Mouse (Mus musculus) heart, postnatal 0 days (tissue): ENCODE measurements around the gene Cx3cr1. TPM values are rescaled to one million over a fixed set of nuclear protein-coding genes. Genes with fewer than 3 reads are reported as not detected.
A peak's percentile ranks its signal among the peaks of the same experiment; 100 is the strongest.

Experiments used
- ATAC-seq: fragments of 200-750 bp; cut with Nextera tagmentation; 2 replicates; pipeline ENCODE4 v1.8.0; 2017; ENCODE audit warnings: low read depth, moderate number of reproducible peaks, moderate library complexity; ENCODE audit not compliant: insufficient read depth
- DNase-seq: peaks from one replicate; pipeline ENCODE4 v3.0.0-alpha.2; 2016; ENCODE audit warnings: low spot score
- H3K27ac ChIP-seq: fragments of 300-500 bp; sonication (generic); 2 replicates; pipeline ENCODE4 v1.5.1; 2014; ENCODE audit warnings: low read depth, mild to moderate bottlenecking
- H3K27me3 ChIP-seq: fragments of 300-500 bp; sonication (generic); 2 replicates; pipeline ENCODE4 v1.6.1; 2014; ENCODE audit warnings: low read length, mixed read lengths; ENCODE audit not compliant: control insufficient read depth, insufficient read depth
- H3K36me3 ChIP-seq: fragments of 300-500 bp; sonication (generic); replicated peaks from 2 replicates; pipeline ENCODE4 v1.6.1; 2014; ENCODE audit warnings: low read length, mixed read lengths; ENCODE audit not compliant: control insufficient read depth, insufficient read depth
- H3K4me1 ChIP-seq: fragments of 300-500 bp; sonication (generic); 2 replicates; pipeline ENCODE4 v1.6.1; 2014; ENCODE audit warnings: antibody characterized with exemption; ENCODE audit not compliant: control insufficient read depth, insufficient read depth
- H3K4me2 ChIP-seq: fragments of 300-500 bp; sonication (generic); 2 replicates; pipeline ENCODE4 v1.6.1; 2014; ENCODE audit warnings: low read depth, mild to moderate bottlenecking, low read length, moderate library complexity
- H3K4me3 ChIP-seq: fragments of 300-500 bp; sonication (generic); 2 replicates; pipeline ENCODE4 v1.5.1; 2014; ENCODE audit warnings: low read depth, low read length
- H3K9ac ChIP-seq: fragments of 300-500 bp; sonication (generic); replicated peaks from 2 replicates; pipeline ENCODE4 v1.6.1; 2014; ENCODE audit warnings: low read depth, low read length, mixed read lengths
- H3K9me3 ChIP-seq: fragments of 300-500 bp; sonication (generic); replicated peaks from 2 replicates; pipeline ENCODE4 v1.6.1; 2016; ENCODE audit warnings: low read length; ENCODE audit not compliant: control insufficient read depth
- CTCF ChIP-seq: IDR thresholded peaks from 2 replicates; pipeline ENCODE4 v1.5.1; 2016; ENCODE audit warnings: antibody characterized with exemption, control low read depth, low read depth
- EP300 ChIP-seq: IDR thresholded peaks from 2 replicates; pipeline ENCODE4 v1.6.1; 2016; ENCODE audit warnings: antibody characterized with exemption, low read depth
- WGBS: fragments of 180-500 bp; shearing (Covaris S2); extraction: QIAGEN DNeasy Blood & Tissue Kit; methylation state at CpG from one replicate; pipeline ENCODE4 v1.1.7; 2014; 5-methylcytosine and 5-hydroxymethylcytosine counted together
- polyA plus RNA-seq: library from polyadenylated mRNA; unstranded; fragments of >200 nt; fragmentation: Nextera tagmentation; extraction: Ambion mirVana; gene quantifications from 2 replicates; pipeline ENCODE4 v1.2.1, GENCODE M21; 2015
- total RNA-seq: library from RNA; depleted of rRNA; stranded (reverse); fragments of >200 nt; gene quantifications from 2 replicates; pipeline ENCODE4 v1.2.3, GENCODE M21; 2014; ENCODE audit warnings: low replicate concordance

The Cx3cr1 gene
- total and polyA plus RNA-seq, 2 experiments from 2014 or later = 4.7 to 5.2 TPM

DNA sequence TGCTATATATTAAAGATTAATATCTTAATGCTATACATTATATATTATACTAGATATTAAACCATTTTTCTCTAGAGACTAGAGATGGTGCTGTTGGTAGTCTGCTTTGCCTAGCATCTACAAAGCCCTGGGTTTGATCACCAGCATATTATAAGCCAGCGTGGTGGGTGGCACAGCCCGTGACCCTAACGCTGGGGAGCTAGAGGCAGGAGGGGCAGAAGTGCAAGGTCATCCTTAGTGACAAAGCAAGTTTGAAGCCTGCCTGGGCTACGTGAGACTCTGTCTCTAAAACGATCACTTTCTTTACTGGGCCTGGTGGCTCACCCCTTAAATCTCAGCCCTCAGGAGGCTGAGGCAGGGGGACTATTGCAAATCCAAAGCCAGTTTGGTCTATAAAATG is 66.8 kb downstream of the Cx3cr1 start:
- Histone ChIP-seq H3K4me2 (no peak overlapping the region), H3K4me1 (0 out of 2 replicates have a peak, but pooled peaks cover 6% of the 10 kb centered on the region), H3K4me3 (no peak overlapping the region), H3K27me3 (no peaks in the 10 kb centered on the region), H3K9me3 (no peaks in the 10 kb centered on the region), H3K9ac (no peak overlapping the region), H3K36me3 (no peaks in the 10 kb centered on the region), H3K27ac (no peak overlapping the region)
- ATAC-seq (no peak), DNase-seq (no peak)
- WGBS = 87% methylated on average over 5 of the region's 5 CpGs
- TF ChIP-seq EP300 (no peak), CTCF (no peak)

DNA sequence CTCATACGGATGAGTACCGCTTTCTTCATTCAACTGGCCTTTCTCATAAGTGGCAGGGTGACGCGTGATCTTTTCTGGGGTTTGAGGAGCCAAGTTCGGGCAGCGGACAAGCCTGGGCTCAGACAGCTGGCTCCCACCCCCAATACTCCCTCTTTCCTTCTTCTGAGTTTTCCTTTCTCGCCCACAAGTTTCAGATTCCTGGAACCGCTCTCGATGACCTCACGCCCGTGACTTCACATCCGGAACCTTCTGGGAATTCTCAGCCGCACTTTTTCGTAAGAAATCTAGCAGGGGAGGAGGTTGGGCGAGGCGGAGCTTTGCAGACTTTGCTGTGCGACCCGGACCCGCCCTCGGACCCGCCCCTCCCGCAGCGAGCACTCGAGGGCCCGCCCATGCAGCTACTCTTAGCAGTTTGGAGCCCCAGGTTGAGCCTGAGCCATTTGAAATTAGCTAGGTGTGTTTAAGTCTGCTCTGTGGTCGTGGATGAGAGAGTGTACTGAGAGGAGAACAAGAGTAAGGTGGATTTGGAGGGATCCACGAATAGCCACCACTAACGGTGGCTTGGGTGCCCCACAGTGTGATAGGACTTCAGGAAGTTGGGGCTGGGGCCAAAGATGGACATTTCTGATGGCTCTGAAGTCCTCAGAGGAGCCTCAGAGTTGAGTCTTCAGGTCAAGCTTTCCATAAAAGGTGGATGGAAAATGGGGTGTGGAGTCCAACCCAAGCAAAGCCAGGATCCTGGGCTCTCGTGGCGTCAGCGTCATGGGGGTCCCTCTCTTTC is 67.5 kb downstream of the Cx3cr1 start:
- peak overlapping the region; percentile 61 for H3K4me2 ChIP-seq
- ATAC-seq = peak; percentile 92
- peak overlapping the region; percentile 47 for H3K4me3 ChIP-seq
- peak overlapping the region; percentile 77 for H3K27ac ChIP-seq
- H3K9me3 ChIP-seq = no peaks in the 10 kb centered on the region
- H3K4me1 ChIP-seq = 0 out of 2 replicates have a peak, but pooled peaks cover 6% of the 10 kb centered on the region
- H3K36me3 ChIP-seq = no peaks in the 10 kb centered on the region
- peak; percentile 95 for DNase-seq
- TF ChIP-seq EP300 (no peak), CTCF (no peak)
- H3K9ac ChIP-seq = peak overlapping the region; percentile 33; the same call in 1 of the 2 replicates
- WGBS = 9% methylated on average over 31 of the region's 31 CpGs
- H3K27me3 ChIP-seq = no peaks in the 10 kb centered on the region

- no peak overlapping the region for H3K4me3 ChIP-seq
- no peak for ATAC-seq
- TF ChIP-seq CTCF (no peak), EP300 (no peak)
- 0 out of 2 replicates have a peak overlapping the region, but pooled peaks have one; percentile 77 for H3K27ac ChIP-seq
- H3K4me2 ChIP-seq = no peak overlapping the region
- 0 out of 2 replicates have a peak, but pooled peaks cover 6% of the 10 kb centered on the region for H3K4me1 ChIP-seq
- WGBS = 61% methylated on average over 5 of the region's 5 CpGs
- H3K9ac ChIP-seq = no peak overlapping the region
- no peaks in the 10 kb centered on the region for H3K9me3 ChIP-seq
- no peak for DNase-seq
- H3K36me3 ChIP-seq = no peaks in the 10 kb centered on the region
- no peaks in the 10 kb centered on the region for H3K27me3 ChIP-seq
Measured at GRCm38 (mm10) chr9:120000761-120001160, 68.9 kb downstream of the Cx3cr1 start.

- WGBS = 58% methylated on average over 6 of the region's 6 CpGs
- no peaks in the 10 kb centered on the region for H3K9me3 ChIP-seq
Measured at GRCm38 (mm10) chr9:119999636-120000035, 70.0 kb downstream of the Cx3cr1 start.

GRCm38 (mm10) chr9:119998776-119999175 is 70.9 kb downstream of the Cx3cr1 start:
- no peaks in the 10 kb centered on the region for H3K36me3 ChIP-seq
- H3K27me3 ChIP-seq = no peaks in the 10 kb centered on the region
- H3K9me3 ChIP-seq = no peaks in the 10 kb centered on the region
- DNase-seq (no peak), ATAC-seq (no peak)
- 0 out of 2 replicates have a peak, but pooled peaks cover 6% of the 10 kb centered on the region for H3K4me1 ChIP-seq
- no peak overlapping the region for H3K27ac ChIP-seq
- no peak overlapping the region for H3K4me3 ChIP-seq
- no peak for TF ChIP-seq CTCF
- TF ChIP-seq EP300 = no peak
- H3K9ac ChIP-seq = no peak overlapping the region
- WGBS = 74% methylated on average over 1 of the region's 1 CpGs
- no peak overlapping the region for H3K4me2 ChIP-seq

More at GRCm38 (mm10) chr9:119999636-120000035, 70.0 kb downstream of the Cx3cr1 start:
- no peak for TF ChIP-seq CTCF
- TF ChIP-seq EP300 = no peak
- DNase-seq = no peak
- H3K36me3 ChIP-seq = no peaks in the 10 kb centered on the region
- no peak overlapping the region for H3K4me2 ChIP-seq
- H3K9ac ChIP-seq = no peak overlapping the region
- ATAC-seq = no peak
- no peak overlapping the region for H3K27ac ChIP-seq
- no peaks in the 10 kb centered on the region for H3K27me3 ChIP-seq
- H3K4me3 ChIP-seq = no peak overlapping the region
- H3K4me1 ChIP-seq = 0 out of 2 replicates have a peak, but pooled peaks cover 6% of the 10 kb centered on the region
